Mouse (Mus musculus) midbrain, embryonic 14.5 days (tissue): ENCODE measurements around the gene Tuba3a. TPM values are rescaled to one million over a fixed set of nuclear protein-coding genes. Genes with fewer than 3 reads are reported as not detected.
A peak's percentile ranks its signal among the peaks of the same experiment; 100 is the strongest.

ENCODE experiments used
- ATAC-seq: fragments of 200-750 bp; cut with Nextera tagmentation; 2 replicates; pipeline ENCODE4 v1.8.0; 2017; ENCODE audit warnings: moderate number of reproducible peaks, moderate library complexity; ENCODE audit not compliant: low FRiP score, low TSS enrichment
- DNase-seq: peaks from one replicate; pipeline ENCODE4 v3.0.0-alpha.2; 2015
- H3K27ac ChIP-seq: fragments of 300-500 bp; sonication (generic); replicated peaks from 2 replicates; pipeline ENCODE4 v1.5.1; 2014; ENCODE audit warnings: mild to moderate bottlenecking, low read depth, low read length, moderate library complexity
- H3K27me3 ChIP-seq: fragments of 300-500 bp; sonication (generic); 2 replicates; pipeline ENCODE4 v1.6.1; 2014; ENCODE audit warnings: low read length, control low read depth, mixed read lengths; ENCODE audit not compliant: control insufficient read depth, insufficient read depth
- H3K36me3 ChIP-seq: fragments of 300-500 bp; sonication (generic); 2 replicates; pipeline ENCODE4 v1.6.1; 2014; ENCODE audit warnings: low read length, control low read depth; ENCODE audit not compliant: control insufficient read depth, insufficient read depth
- H3K4me1 ChIP-seq: fragments of 300-500 bp; sonication (generic); 2 replicates; pipeline ENCODE4 v1.6.1; 2014; ENCODE audit warnings: mild to moderate bottlenecking, antibody characterized with exemption, low read length, control low read depth; ENCODE audit not compliant: control insufficient read depth, insufficient read depth
- H3K4me2 ChIP-seq: fragments of 300-500 bp; sonication (generic); 2 replicates; pipeline ENCODE4 v1.6.1; 2014; ENCODE audit warnings: mild to moderate bottlenecking, low read length, moderate library complexity
- H3K4me3 ChIP-seq: fragments of 300-500 bp; sonication (generic); replicated peaks from 2 replicates; pipeline ENCODE4 v1.5.1; 2014; ENCODE audit warnings: low read depth, low read length
- H3K9ac ChIP-seq: fragments of 300-500 bp; sonication (generic); replicated peaks from 2 replicates; pipeline ENCODE4 v1.6.1; 2014; ENCODE audit warnings: mild to moderate bottlenecking, low read length, moderate library complexity
- H3K9me3 ChIP-seq: fragments of 300-500 bp; sonication (generic); 2 replicates; pipeline ENCODE4 v1.6.1; 2016; ENCODE audit warnings: low read length, control low read depth, mixed read lengths; ENCODE audit not compliant: control insufficient read depth
- WGBS: fragments of 180-500 bp; shearing (Covaris S2); extraction: QIAGEN DNeasy Blood & Tissue Kit; methylation state at CpG from one replicate; pipeline ENCODE4 v1.1.7; 2014; 5-methylcytosine and 5-hydroxymethylcytosine counted together
- polyA plus RNA-seq: library from polyadenylated mRNA; unstranded; fragments of >200 nt; fragmentation: Nextera tagmentation; extraction: Ambion mirVana; gene quantifications from 2 replicates; pipeline ENCODE4 v1.2.1, GENCODE M21; 2014

Gene Tuba3a
- polyA plus RNA-seq, 1 experiment from 2014 or later: not detected

DNA sequence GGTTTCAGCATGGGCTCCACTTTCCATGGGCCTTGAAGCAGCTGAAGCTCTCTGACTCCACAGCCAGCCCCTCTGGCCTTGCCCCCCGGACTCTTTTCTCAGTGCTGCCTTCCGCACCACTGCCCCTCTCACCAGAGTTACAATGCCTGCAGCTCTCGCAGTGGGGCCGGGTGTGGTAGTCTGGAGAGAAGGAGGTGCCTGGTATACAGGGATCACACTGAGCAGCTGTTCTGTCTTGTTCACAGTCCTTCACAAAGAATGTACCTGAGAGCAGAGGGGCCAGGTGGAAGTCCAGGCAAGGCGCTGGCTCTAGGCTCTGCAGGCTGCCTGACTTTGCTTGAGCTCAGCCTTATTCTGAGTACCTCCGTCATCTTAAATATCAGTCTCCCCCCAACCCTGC, 49.5 kb downstream of the Tuba3a start:
- Histone ChIP-seq H3K9ac (no peak overlapping the region), H3K4me3 (no peak overlapping the region), H3K4me2 (no peak overlapping the region), H3K27me3 (no peaks in the 10 kb centered on the region), H3K27ac (no peak overlapping the region), H3K9me3 (no peaks in the 10 kb centered on the region), H3K4me1 (peaks cover 6% of the 10 kb centered on the region; the same call in 1 of the 2 replicates), H3K36me3 (no peaks in the 10 kb centered on the region)
- 53% methylated on average over 6 of the region's 6 CpGs for WGBS
- ATAC-seq (no peak), DNase-seq (no peak)

DNA sequence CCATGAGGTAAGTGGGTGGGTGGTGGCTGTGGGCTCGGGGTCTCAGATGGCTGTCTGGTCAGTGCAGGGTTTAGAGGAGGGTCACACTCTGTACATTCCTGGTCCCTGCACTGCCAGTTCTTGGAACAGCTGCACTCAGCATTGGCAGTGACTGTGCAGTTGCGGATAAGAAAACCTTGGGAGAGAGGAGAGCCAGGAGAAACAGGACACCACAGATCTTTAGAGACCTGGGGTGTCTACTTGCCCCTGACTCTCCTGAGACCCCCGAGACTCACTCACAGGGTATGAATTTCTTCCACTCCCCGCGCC, 51.4 kb downstream of the Tuba3a start:
- Histone ChIP-seq H3K4me3 (no peak overlapping the region), H3K9me3 (no peaks in the 10 kb centered on the region), H3K4me1 (peaks cover 7% of the 10 kb centered on the region; the same call in 1 of the 2 replicates), H3K36me3 (no peaks in the 10 kb centered on the region), H3K9ac (no peak overlapping the region), H3K4me2 (no peak overlapping the region), H3K27ac (no peak overlapping the region), H3K27me3 (no peaks in the 10 kb centered on the region)
- ATAC-seq (no peak), DNase-seq (no peak)
- WGBS: 81% methylated on average over 5 of the region's 5 CpGs

DNA sequence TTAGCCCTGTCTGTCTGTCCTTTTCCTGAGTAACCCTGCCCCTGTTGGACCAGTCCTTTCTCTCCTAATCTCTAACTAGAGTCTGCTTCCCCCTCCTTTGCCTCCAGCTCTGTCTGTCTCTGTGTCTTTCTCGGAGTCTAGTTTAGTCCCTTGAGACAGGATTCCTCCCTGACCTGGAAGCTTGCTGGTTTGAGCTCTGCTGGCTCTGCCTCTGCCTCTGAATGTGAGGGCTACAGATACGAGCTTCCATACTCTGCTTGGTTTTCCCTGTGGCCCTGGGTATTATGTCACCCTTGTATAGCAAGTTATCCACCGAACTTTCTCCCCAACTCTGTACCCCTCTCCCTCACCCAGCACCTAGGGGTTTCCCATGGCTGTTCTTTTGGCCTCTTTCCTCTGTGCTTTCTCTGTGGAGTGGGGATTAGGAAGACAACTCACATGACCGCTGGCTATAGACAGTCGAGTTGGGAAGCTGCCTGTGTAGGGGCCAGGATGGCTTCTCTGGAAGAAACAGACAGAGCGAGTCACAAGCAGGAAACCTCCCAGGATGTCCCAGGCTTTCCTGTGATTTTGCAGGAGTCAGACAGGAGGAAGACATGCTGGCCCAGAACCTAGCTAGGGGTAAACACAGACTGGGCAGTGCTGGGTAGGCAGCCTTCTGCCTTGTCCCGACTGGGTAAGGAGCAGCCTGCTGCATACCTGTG, 51.9 kb downstream of the Tuba3a start:
- Histone ChIP-seq H3K9ac (no peak overlapping the region), H3K9me3 (no peaks in the 10 kb centered on the region), H3K4me1 (peaks cover 7% of the 10 kb centered on the region; the same call in 1 of the 2 replicates), H3K27me3 (no peaks in the 10 kb centered on the region), H3K4me3 (no peak overlapping the region), H3K4me2 (no peak overlapping the region), H3K27ac (no peak overlapping the region), H3K36me3 (no peaks in the 10 kb centered on the region)
- 62% methylated on average over 7 of the region's 7 CpGs for WGBS
- DNase-seq: no peak
- no peak for ATAC-seq

DNA sequence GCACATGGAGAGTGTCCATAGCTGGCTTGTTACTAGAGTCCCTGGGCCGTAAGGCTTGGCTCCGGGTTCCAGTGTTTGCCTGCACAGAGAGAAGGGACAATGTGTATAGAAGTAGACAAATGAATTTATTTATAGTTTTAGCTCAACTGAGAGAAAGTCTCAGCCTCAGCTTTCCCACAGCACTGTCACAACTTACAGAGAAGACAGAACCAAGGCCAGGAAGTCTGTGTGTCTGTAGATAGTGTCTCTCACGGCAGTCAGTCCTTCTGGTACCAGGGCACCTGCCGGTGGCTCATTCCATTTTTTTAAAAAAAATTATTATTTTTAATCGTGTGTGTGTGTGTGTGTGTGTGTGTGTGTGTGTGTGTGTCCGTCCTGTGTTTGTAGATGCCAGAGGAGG, 53.3 kb downstream of the Tuba3a start:
- H3K9ac ChIP-seq: no peak overlapping the region
- no peaks in the 10 kb centered on the region for H3K36me3 ChIP-seq
- no peak overlapping the region for H3K4me3 ChIP-seq
- H3K27me3 ChIP-seq: no peaks in the 10 kb centered on the region
- H3K27ac ChIP-seq: no peak overlapping the region
- peaks cover 7% of the 10 kb centered on the region; the same call in 1 of the 2 replicates for H3K4me1 ChIP-seq
- 76% methylated on average over 6 of the region's 6 CpGs for WGBS
- H3K9me3 ChIP-seq: no peaks in the 10 kb centered on the region
- H3K4me2 ChIP-seq: no peak overlapping the region
- no peak for ATAC-seq
- DNase-seq: no peak

DNA sequence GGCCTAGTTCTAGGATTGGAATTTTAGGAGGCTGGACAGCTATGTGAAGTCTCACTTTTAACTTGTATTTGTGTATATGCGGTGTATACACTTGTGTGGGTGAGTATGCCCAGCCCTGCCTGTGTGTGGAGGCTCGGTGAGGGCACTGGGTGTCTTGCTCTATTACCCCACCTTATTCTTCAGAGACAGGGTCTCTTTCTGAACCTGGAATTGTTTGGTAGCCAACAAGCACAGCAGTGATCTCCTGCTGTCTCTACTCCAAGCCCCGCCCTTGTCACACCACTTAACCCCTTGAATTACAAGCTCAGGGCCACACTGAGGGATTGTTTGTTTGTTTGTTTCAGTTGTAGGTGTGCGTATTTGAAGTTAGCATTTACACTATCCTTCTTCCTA, 53.8 kb downstream of the Tuba3a start:
- Histone ChIP-seq H3K4me3 (no peak overlapping the region; the same call in 1 of the 2 replicates), H3K27ac (no peak overlapping the region), H3K36me3 (no peaks in the 10 kb centered on the region), H3K27me3 (no peaks in the 10 kb centered on the region), H3K9ac (no peak overlapping the region), H3K9me3 (no peaks in the 10 kb centered on the region), H3K4me2 (peak overlapping the region; percentile 79), H3K4me1 (peaks cover 7% of the 10 kb centered on the region; the same call in 1 of the 2 replicates)
- WGBS: 55% methylated on average over 4 of the region's 4 CpGs
- ATAC-seq: 0 out of 2 replicates have a peak, but pooled peaks have one; percentile 17
- no peak for DNase-seq

DNA sequence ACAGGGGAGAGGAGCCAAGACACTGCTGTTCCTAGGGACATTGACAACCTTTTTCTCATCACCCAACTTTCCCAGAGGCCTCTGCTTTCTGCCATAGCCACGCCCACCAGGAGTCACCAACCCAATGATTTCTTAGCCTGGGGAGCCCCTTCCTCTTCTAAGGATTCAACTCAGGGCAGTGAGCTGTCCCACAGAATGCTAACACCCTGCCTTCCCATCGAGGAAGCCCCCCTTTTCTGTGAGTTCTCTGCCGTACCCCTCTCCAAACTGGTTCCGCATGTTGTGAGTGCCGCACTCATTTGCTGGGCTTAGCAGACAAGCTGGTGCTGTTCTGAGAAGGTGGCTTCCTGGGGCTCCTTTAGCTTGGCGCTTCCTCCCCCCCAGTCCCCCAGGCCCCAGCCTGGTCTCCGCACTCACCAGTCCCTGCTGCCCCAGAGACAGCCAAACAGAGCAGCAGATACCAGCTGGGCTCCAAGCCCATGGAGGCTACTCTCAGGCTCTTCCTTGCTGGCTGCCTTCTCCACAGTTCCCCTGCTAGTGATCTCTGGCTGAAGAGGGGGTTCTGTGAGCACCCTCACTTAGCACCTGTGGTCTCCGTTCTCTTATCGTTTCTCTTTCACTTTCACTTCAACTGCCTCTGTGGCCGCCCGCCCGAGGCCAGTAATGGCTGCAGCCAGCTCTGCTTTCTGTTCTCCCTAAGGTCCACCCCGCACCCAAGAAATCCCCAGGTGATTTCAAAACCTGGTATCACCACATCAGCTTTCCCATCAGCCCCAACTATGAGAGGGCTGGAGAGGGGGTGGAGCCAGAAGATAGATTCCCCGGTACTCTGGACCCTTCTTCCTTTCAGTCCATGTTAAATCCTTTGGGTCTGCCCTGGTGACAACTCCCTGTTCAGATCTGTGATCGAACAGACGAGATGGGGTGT, 54.5 kb downstream of the Tuba3a start, which contains the start of gene Tapbpl:
Gene Tapbpl (minus strand): TSS at position 744 of the 928 bp plus-strand sequence.
- Histone ChIP-seq H3K4me3 (peak within 1 kb of the TSS; percentile 35), H3K27ac (peak within 1 kb of the TSS; percentile 63; the same call in 1 of the 2 replicates), H3K9me3 (no peaks in the 10 kb centered on the region), H3K4me1 (peaks cover 7% of the 10 kb centered on the region; the same call in 1 of the 2 replicates), H3K36me3 (no peaks in the 10 kb centered on the region), H3K4me2 (peak within 1 kb of the TSS; percentile 79), H3K9ac (peak within 1 kb of the TSS; percentile 63), H3K27me3 (no peaks in the 10 kb centered on the region)
- ATAC-seq (peak; percentile 58; the same call in 1 of the 2 replicates), DNase-seq (peak; percentile 77)
- WGBS: 11% methylated on average over 16 of the region's 16 CpGs

DNA sequence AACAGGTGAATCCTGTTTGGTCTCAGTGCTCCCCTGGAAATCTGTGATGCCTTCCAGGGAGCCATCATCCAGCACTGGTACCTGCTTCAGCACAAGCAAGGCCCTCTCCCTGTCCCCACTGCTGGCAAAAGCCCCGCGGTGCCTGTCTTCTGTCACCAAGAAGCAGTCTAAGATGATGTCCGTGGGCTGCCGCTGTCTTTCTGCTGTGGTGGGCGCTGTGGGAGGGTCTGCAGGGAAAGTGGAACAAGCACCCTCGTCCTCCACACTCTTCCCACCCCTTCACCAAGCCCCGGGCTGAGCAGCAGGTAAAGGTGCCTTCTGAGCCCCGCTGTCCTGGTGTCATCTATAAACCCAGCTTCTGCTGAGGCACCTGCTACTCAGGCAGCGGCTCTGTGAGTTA, 55.3 kb downstream of the Tuba3a start:
- H3K4me3 ChIP-seq: no peak overlapping the region
- H3K36me3 ChIP-seq: no peaks in the 10 kb centered on the region
- H3K9ac ChIP-seq: peak overlapping the region; percentile 26; the same call in 1 of the 2 replicates
- peak; percentile 6 for DNase-seq
- H3K9me3 ChIP-seq: no peaks in the 10 kb centered on the region
- peaks cover 7% of the 10 kb centered on the region; the same call in 1 of the 2 replicates for H3K4me1 ChIP-seq
- H3K27ac ChIP-seq: 0 out of 2 replicates have a peak overlapping the region, but pooled peaks have one; percentile 41
- no peak for ATAC-seq
- no peaks in the 10 kb centered on the region for H3K27me3 ChIP-seq
- WGBS: 60% methylated on average over 9 of the region's 9 CpGs
- H3K4me2 ChIP-seq: peak overlapping the region; percentile 79
